Mouse (Mus musculus): Measurements from ENCODE around the gene Aldh3a1. TPM values are rescaled to one million over a fixed set of nuclear protein-coding genes. Genes with fewer than 3 reads are reported as not detected.
"Not testable (repeated sequence)": the region's sequence is repeated elsewhere in the genome, so short reads cannot be mapped to it uniquely, and the experiment has no call there.

Aldh3a1 gene
- polyA plus RNA-seq, 1 experiment: 19.7 TPM

- Histone ChIP-seq H3ac (ENCODE audit: control insufficient read depth, insufficient read length, low read depth) (no peak overlapping the region), H3K79me3 (ENCODE audit: low read depth) (no peaks in the 10 kb centered on the region), H3K36me3 (ENCODE audit: control insufficient read depth, insufficient read depth) (no peaks in the 10 kb centered on the region), H3K27me3 (ENCODE audit: control insufficient read depth, insufficient read depth, insufficient read length) (no peaks in the 10 kb centered on the region), H3K4me3 (ENCODE audit: insufficient read depth, poor library complexity, severe bottlenecking) (no peak overlapping the region), H3K79me2 (ENCODE audit: control insufficient read depth, insufficient read depth) (no peaks in the 10 kb centered on the region)
- TF ChIP-seq MYOG (IDR thresholded peaks at IDR 0.05; ENCODE audit: control insufficient read depth, extremely low read depth, insufficient read length): no peak
- no peak for TF ChIP-seq USF1 (IDR thresholded peaks at IDR 0.05; ENCODE audit: low read depth)
- no peak for TF ChIP-seq FOSL1 (IDR thresholded peaks at IDR 0.05; ENCODE audit: insufficient read depth, low read length, poor library complexity, severe bottlenecking)
- no peak for TF ChIP-seq CTCF (IDR thresholded peaks at IDR 0.05; ENCODE audit: control insufficient read depth, insufficient read depth, insufficient read length)
- TF ChIP-seq MAX (IDR thresholded peaks at IDR 0.05): no peak
- no peak for TF ChIP-seq CEBPB (IDR thresholded peaks at IDR 0.05; ENCODE audit: low read depth)
- TF ChIP-seq MYOD1 (IDR thresholded peaks at IDR 0.05; ENCODE audit: control insufficient read depth, insufficient read length, low read depth): no peak
Measured at GRCm38 (mm10) chr11:61183820-61184219, 23.5 kb upstream of the Aldh3a1 start.

GRCm38 (mm10) chr11:61190776-61191175 lies 16.6 kb upstream of the Aldh3a1 start:
- TF ChIP-seq FOSL1 (IDR thresholded peaks at IDR 0.05; ENCODE audit: insufficient read depth, low read length, poor library complexity, severe bottlenecking) (no peak), MYOG (IDR thresholded peaks at IDR 0.05; ENCODE audit: control insufficient read depth, extremely low read depth, insufficient read length) (no peak), USF1 (IDR thresholded peaks at IDR 0.05; ENCODE audit: low read depth) (no peak), CTCF (IDR thresholded peaks at IDR 0.05; ENCODE audit: control insufficient read depth, insufficient read depth, insufficient read length) (no peak), MAX (IDR thresholded peaks at IDR 0.05) (no peak), CEBPB (IDR thresholded peaks at IDR 0.05; ENCODE audit: low read depth) (no peak), MYOD1 (IDR thresholded peaks at IDR 0.05; ENCODE audit: control insufficient read depth, insufficient read length, low read depth) (no peak)
- H3K4me3 ChIP-seq (ENCODE audit: insufficient read depth, poor library complexity, severe bottlenecking): no peak overlapping the region
- H3K79me2 ChIP-seq (ENCODE audit: control insufficient read depth, insufficient read depth): no peaks in the 10 kb centered on the region

GRCm38 (mm10) chr11:61192123-61192522 lies 15.2 kb upstream of the Aldh3a1 start:
- H3K79me2 ChIP-seq (ENCODE audit: control insufficient read depth, insufficient read depth); H3K36me3 ChIP-seq (ENCODE audit: control insufficient read depth, insufficient read depth); H3K79me3 ChIP-seq (ENCODE audit: low read depth); H3ac ChIP-seq (ENCODE audit: control insufficient read depth, insufficient read length, low read depth); H3K27me3 ChIP-seq (ENCODE audit: control insufficient read depth, insufficient read depth, insufficient read length); H3K4me3 ChIP-seq (ENCODE audit: insufficient read depth, poor library complexity, severe bottlenecking): not testable (repeated sequence)

More at GRCm38 (mm10) chr11:61190776-61191175, 16.6 kb upstream of the Aldh3a1 start:
- Histone ChIP-seq H3K79me3 (ENCODE audit: low read depth) (no peaks in the 10 kb centered on the region), H3ac (ENCODE audit: control insufficient read depth, insufficient read length, low read depth) (no peak overlapping the region), H3K27me3 (ENCODE audit: control insufficient read depth, insufficient read depth, insufficient read length) (peaks cover 4% of the 10 kb centered on the region), H3K36me3 (ENCODE audit: control insufficient read depth, insufficient read depth) (no peaks in the 10 kb centered on the region)

- no peak overlapping the region for H3K4me3 ChIP-seq (ENCODE audit: insufficient read depth, poor library complexity, severe bottlenecking)
- TF ChIP-seq CEBPB (IDR thresholded peaks at IDR 0.05; ENCODE audit: low read depth): no peak
- no peak for TF ChIP-seq MYOG (IDR thresholded peaks at IDR 0.05; ENCODE audit: control insufficient read depth, extremely low read depth, insufficient read length)
- TF ChIP-seq MAX (IDR thresholded peaks at IDR 0.05): no peak
- TF ChIP-seq USF1 (IDR thresholded peaks at IDR 0.05; ENCODE audit: low read depth): no peak
- TF ChIP-seq CTCF (IDR thresholded peaks at IDR 0.05; ENCODE audit: control insufficient read depth, insufficient read depth, insufficient read length): no peak
- no peak for TF ChIP-seq FOSL1 (IDR thresholded peaks at IDR 0.05; ENCODE audit: insufficient read depth, low read length, poor library complexity, severe bottlenecking)
- no peak for TF ChIP-seq MYOD1 (IDR thresholded peaks at IDR 0.05; ENCODE audit: control insufficient read depth, insufficient read length, low read depth)
- no peaks in the 10 kb centered on the region for H3K79me3 ChIP-seq (ENCODE audit: low read depth)
- H3K79me2 ChIP-seq (ENCODE audit: control insufficient read depth, insufficient read depth): no peaks in the 10 kb centered on the region
- H3K27me3 ChIP-seq (ENCODE audit: control insufficient read depth, insufficient read depth, insufficient read length): peaks cover 4% of the 10 kb centered on the region
- H3ac ChIP-seq (ENCODE audit: control insufficient read depth, insufficient read length, low read depth): no peak overlapping the region
- H3K36me3 ChIP-seq (ENCODE audit: control insufficient read depth, insufficient read depth): no peaks in the 10 kb centered on the region
Measured at GRCm38 (mm10) chr11:61192779-61193178, 14.6 kb upstream of the Aldh3a1 start.

- no peaks in the 10 kb centered on the region for H3K79me2 ChIP-seq (ENCODE audit: control insufficient read depth, insufficient read depth)
- H3K4me3 ChIP-seq (ENCODE audit: insufficient read depth, poor library complexity, severe bottlenecking): no peak overlapping the region
- H3K36me3 ChIP-seq (ENCODE audit: control insufficient read depth, insufficient read depth): no peaks in the 10 kb centered on the region
- no peaks in the 10 kb centered on the region for H3K79me3 ChIP-seq (ENCODE audit: low read depth)
- no peak overlapping the region for H3ac ChIP-seq (ENCODE audit: control insufficient read depth, insufficient read length, low read depth)
- H3K27me3 ChIP-seq (ENCODE audit: control insufficient read depth, insufficient read depth, insufficient read length): peaks cover 4% of the 10 kb centered on the region
- TF ChIP-seq CTCF (IDR thresholded peaks at IDR 0.05; ENCODE audit: control insufficient read depth, insufficient read depth, insufficient read length) (peak; percentile 97), FOSL1 (IDR thresholded peaks at IDR 0.05; ENCODE audit: insufficient read depth, low read length, poor library complexity, severe bottlenecking) (no peak)
Measured at GRCm38 (mm10) chr11:61193392-61193791, 13.9 kb upstream of the Aldh3a1 start.

GRCm38 (mm10) chr11:61196616-61197353 lies 10.6 kb upstream of the Aldh3a1 start:
- Histone ChIP-seq H3ac (ENCODE audit: control insufficient read depth, insufficient read length, low read depth) (no peak overlapping the region), H3K36me3 (ENCODE audit: control insufficient read depth, insufficient read depth) (no peaks in the 10 kb centered on the region), H3K79me2 (ENCODE audit: control insufficient read depth, insufficient read depth) (no peaks in the 10 kb centered on the region), H3K4me3 (ENCODE audit: insufficient read depth, poor library complexity, severe bottlenecking) (no peak overlapping the region), H3K27me3 (ENCODE audit: control insufficient read depth, insufficient read depth, insufficient read length) (peaks cover 4% of the 10 kb centered on the region), H3K79me3 (ENCODE audit: low read depth) (no peaks in the 10 kb centered on the region)
- TF ChIP-seq MAX (IDR thresholded peaks at IDR 0.05) (no peak), CTCF (IDR thresholded peaks at IDR 0.05; ENCODE audit: control insufficient read depth, insufficient read depth, insufficient read length) (no peak), FOSL1 (IDR thresholded peaks at IDR 0.05; ENCODE audit: insufficient read depth, low read length, poor library complexity, severe bottlenecking) (no peak), CEBPB (IDR thresholded peaks at IDR 0.05; ENCODE audit: low read depth) (no peak), MYOD1 (IDR thresholded peaks at IDR 0.05; ENCODE audit: control insufficient read depth, insufficient read length, low read depth) (no peak), USF1 (IDR thresholded peaks at IDR 0.05; ENCODE audit: low read depth) (no peak), MYOG (IDR thresholded peaks at IDR 0.05; ENCODE audit: control insufficient read depth, extremely low read depth, insufficient read length) (no peak)
